Mouse (Mus musculus) midbrain, embryonic 16.5 days (tissue): ENCODE results near the gene Prkab1. TPM values are rescaled to one million over a fixed set of nuclear protein-coding genes. Genes with fewer than 3 reads are reported as not detected.

Experiments
- ATAC-seq: fragments of 200-750 bp; cut with Nextera tagmentation; 2 replicates; pipeline ENCODE4 v1.8.0; 2017; ENCODE audit warnings: moderate TSS enrichment
- H3K27ac ChIP-seq: fragments of 300-500 bp; sonication (generic); 2 replicates; pipeline ENCODE4 v1.5.1; 2014; ENCODE audit warnings: mild to moderate bottlenecking, low read length, mixed read lengths
- H3K27me3 ChIP-seq: fragments of 300-500 bp; sonication (generic); 2 replicates; pipeline ENCODE4 v1.6.1; 2014; ENCODE audit warnings: low read depth, low read length, mixed read lengths; ENCODE audit not compliant: control insufficient read depth, insufficient read depth
- H3K36me3 ChIP-seq: fragments of 300-500 bp; sonication (generic); 2 replicates; pipeline ENCODE4 v1.6.1; 2014; ENCODE audit warnings: mild to moderate bottlenecking, low read length, moderate library complexity, mixed read lengths; ENCODE audit not compliant: control insufficient read depth, insufficient read depth
- H3K4me1 ChIP-seq: fragments of 300-500 bp; sonication (generic); 2 replicates; pipeline ENCODE4 v1.6.1; 2014; ENCODE audit warnings: mild to moderate bottlenecking, low read length, mixed read lengths; ENCODE audit not compliant: control insufficient read depth, insufficient read depth
- H3K4me2 ChIP-seq: fragments of 300-500 bp; sonication (generic); 2 replicates; pipeline ENCODE4 v1.6.1; 2014; ENCODE audit warnings: mild to moderate bottlenecking, low read length, mixed read lengths
- H3K4me3 ChIP-seq: fragments of 300-500 bp; sonication (generic); 2 replicates; pipeline ENCODE4 v1.5.1; 2014; ENCODE audit warnings: low read depth, mild to moderate bottlenecking, low read length, moderate library complexity, mixed read lengths
- H3K9ac ChIP-seq: fragments of 300-500 bp; sonication (generic); 2 replicates; pipeline ENCODE4 v1.6.1; 2014; ENCODE audit warnings: low read depth, low read length, mixed read lengths
- H3K9me3 ChIP-seq: fragments of 300-500 bp; sonication (generic); replicated peaks from 2 replicates; pipeline ENCODE4 v1.6.1; 2014; ENCODE audit warnings: mild to moderate bottlenecking, low read length, mixed read lengths; ENCODE audit not compliant: control insufficient read depth, poor library complexity, severe bottlenecking
- WGBS: fragments of 180-500 bp; shearing (Covaris S2); extraction: QIAGEN DNeasy Blood & Tissue Kit; methylation state at CpG from one replicate; pipeline ENCODE4 v1.1.7; 2014; 5-methylcytosine and 5-hydroxymethylcytosine counted together
- polyA plus RNA-seq: library from polyadenylated mRNA; unstranded; fragments of >200 nt; fragmentation: Nextera tagmentation; extraction: Ambion mirVana; gene quantifications from 2 replicates; pipeline ENCODE4 v1.2.1, GENCODE M21; 2015

Prkab1 gene
- polyA plus RNA-seq, 1 experiment from 2014 or later, result 50.0 TPM

DNA sequence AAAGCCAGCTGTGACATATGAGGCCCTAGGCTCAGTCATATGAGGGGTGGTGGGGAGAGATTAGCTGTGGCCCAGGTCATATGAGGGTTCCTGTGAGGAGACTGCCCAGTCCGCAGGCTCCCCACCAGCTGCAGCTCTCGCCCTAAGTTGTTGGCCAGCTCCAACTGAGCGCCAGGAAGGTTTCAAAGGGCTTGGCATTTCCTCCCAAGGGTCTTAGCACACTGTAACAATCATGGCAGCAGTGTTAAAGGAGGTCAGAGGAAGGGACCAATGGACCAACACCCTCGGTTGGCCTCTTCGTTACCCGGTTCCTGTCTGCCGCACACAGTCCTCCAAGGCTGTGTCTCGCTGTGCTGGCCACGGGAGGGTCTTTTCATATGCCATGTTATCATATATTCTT is 43.8 kb downstream of the Prkab1 start:
- Histone ChIP-seq H3K4me1 (peaks cover 4% of the 10 kb centered on the region; the same call in 1 of the 2 replicates), H3K4me2 (no peak overlapping the region), H3K27ac (no peak overlapping the region), H3K36me3 (0 out of 2 replicates have a peak, but pooled peaks cover 3% of the 10 kb centered on the region), H3K9me3 (no peaks in the 10 kb centered on the region), H3K9ac (no peak overlapping the region), H3K4me3 (no peak overlapping the region), H3K27me3 (no peaks in the 10 kb centered on the region)
- whole genome bisulfite sequencing, result 96% methylated on average over 9 of the region's 9 CpGs
- no peak for ATAC-seq

DNA sequence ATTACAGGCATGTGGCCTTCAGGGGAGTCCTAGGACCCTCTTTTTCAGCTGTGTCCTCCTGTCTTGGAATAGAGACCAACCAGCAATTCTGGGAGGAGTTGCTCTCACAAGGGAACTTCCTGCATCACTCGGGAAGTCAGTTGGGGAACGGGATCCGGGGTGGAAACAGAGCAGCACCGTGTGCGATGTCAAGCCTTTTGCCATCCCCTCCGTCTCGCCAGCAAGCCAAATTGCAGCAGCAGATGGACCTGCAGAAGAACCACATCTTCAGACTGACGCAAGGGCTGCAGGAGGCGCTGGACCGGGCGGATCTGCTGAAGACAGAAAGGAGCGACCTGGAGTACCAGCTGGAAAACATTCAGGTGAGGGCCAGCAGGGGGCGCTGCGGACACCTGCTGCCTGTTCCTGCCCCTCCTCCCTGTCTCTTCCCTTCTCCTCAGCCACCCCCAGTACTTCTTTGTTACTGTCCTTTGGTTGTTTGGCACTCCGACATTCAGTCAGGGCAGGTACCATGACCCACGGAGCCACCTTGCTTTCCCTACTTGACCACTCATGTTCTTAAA is 45.1 kb downstream of the Prkab1 start:
- Histone ChIP-seq H3K27ac (no peak overlapping the region), H3K9ac (no peak overlapping the region), H3K4me2 (no peak overlapping the region), H3K27me3 (no peaks in the 10 kb centered on the region), H3K4me3 (no peak overlapping the region), H3K36me3 (no peaks in the 10 kb centered on the region), H3K9me3 (no peaks in the 10 kb centered on the region), H3K4me1 (peaks cover 4% of the 10 kb centered on the region; the same call in 1 of the 2 replicates)
- no peak for ATAC-seq
- WGBS, result 61% methylated on average over 16 of the region's 16 CpGs

DNA sequence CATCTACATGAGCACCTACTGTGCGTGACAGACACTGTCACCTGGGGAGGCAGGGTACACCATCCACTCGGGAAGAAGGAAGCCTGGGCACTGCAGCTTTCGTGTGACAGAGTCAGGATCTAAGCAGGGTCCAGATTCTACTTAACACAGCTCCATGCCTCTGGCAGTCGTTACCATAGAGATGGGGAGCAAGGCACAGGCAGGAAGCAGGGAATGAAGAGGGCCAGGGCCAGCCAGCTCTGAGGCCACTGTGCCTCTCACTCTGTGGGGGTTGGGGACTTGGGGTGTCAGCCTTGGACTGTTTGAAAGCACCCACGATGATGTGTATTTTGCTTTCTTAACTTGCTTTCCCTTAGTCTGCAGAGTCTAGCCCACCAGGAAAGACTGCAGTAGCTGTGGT is 46.1 kb downstream of the Prkab1 start:
- H3K27me3 ChIP-seq, result no peaks in the 10 kb centered on the region
- no peaks in the 10 kb centered on the region for H3K9me3 ChIP-seq
- H3K4me2 ChIP-seq, result no peak overlapping the region
- no peak; the same call in 1 of the 2 replicates for ATAC-seq
- no peak overlapping the region for H3K27ac ChIP-seq
- 41% methylated on average over 5 of the region's 5 CpGs for WGBS
- H3K9ac ChIP-seq, result no peak overlapping the region
- H3K4me3 ChIP-seq, result no peak overlapping the region
- no peaks in the 10 kb centered on the region for H3K36me3 ChIP-seq
- H3K4me1 ChIP-seq, result peaks cover 4% of the 10 kb centered on the region; the same call in 1 of the 2 replicates

DNA sequence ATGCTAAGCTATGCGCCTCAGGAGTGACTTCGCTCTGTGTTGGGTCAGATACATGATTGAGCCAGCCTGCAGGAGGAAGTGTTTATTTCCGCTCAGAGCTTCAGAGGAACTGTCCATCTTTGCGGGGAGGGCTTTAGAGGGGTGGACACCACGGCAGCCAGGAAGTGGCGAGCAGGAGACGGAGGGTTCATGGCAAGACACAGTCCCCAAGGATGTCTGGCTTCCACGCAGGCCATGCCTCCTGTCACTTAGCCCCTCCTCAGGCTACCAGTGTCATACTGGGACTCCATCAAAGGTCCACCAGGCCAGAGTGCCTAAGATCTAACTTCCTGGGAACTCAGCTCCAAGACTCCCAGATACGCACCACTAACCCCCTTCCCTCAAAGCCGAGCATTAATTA is 46.6 kb downstream of the Prkab1 start:
- 77% methylated on average over 10 of the region's 10 CpGs for WGBS
- Histone ChIP-seq H3K36me3 (no peaks in the 10 kb centered on the region), H3K27ac (no peak overlapping the region), H3K4me1 (peaks cover 4% of the 10 kb centered on the region; the same call in 1 of the 2 replicates), H3K27me3 (no peaks in the 10 kb centered on the region), H3K4me3 (no peak overlapping the region), H3K9ac (no peak overlapping the region), H3K4me2 (no peak overlapping the region), H3K9me3 (no peaks in the 10 kb centered on the region)
- ATAC-seq, result no peak

DNA sequence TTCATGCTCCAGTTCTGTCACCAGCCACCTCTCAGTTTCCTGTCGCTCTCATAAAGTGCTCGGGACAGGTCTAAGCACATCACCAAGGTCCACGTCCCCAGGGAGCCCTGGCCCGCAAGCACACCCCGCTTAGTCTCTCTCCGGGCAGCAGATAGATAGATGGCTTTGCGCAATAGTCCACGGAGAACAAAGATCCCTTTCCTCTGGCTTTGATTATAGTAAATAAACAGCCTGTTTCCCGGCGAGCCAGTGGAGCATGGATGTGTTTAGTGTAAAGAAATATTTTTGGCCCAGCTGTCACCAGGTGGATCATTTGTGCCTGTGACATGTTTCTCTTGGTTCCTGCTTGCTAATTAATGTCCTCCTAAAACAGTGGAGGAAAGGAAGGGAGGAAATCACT is 47.0 kb downstream of the Prkab1 start:
- no peaks in the 10 kb centered on the region for H3K36me3 ChIP-seq
- no peak overlapping the region; the same call in 1 of the 2 replicates for H3K27ac ChIP-seq
- WGBS, result 74% methylated on average over 10 of the region's 10 CpGs
- no peak for ATAC-seq
- no peak overlapping the region for H3K4me2 ChIP-seq
- H3K4me3 ChIP-seq, result no peak overlapping the region
- H3K4me1 ChIP-seq, result peaks cover 4% of the 10 kb centered on the region; the same call in 1 of the 2 replicates
- no peak overlapping the region for H3K9ac ChIP-seq
- no peaks in the 10 kb centered on the region for H3K9me3 ChIP-seq
- no peaks in the 10 kb centered on the region for H3K27me3 ChIP-seq

DNA sequence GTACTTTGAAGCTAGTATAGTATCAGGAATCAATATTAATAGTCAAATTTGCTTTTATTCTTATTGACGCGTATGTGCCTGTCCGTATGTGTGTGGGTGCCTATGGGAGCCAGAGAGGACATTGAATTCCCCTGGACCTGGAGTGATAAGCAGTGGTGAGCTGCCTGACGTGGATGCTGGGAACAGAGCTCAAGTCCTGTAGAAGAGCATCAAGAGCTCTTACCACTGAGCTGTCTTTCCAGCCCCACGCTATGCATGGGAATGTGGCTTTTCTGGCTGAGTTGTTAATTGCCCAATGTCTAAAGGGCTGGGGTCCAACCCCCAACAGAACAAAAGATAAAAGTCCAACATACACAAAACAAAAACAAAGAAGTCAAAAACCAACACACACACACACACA is 47.9 kb downstream of the Prkab1 start:
- no peaks in the 10 kb centered on the region for H3K27me3 ChIP-seq
- WGBS, result 87% methylated on average over 5 of the region's 5 CpGs
- no peaks in the 10 kb centered on the region for H3K9me3 ChIP-seq
- H3K36me3 ChIP-seq, result no peaks in the 10 kb centered on the region
- ATAC-seq, result no peak
- H3K27ac ChIP-seq, result no peak overlapping the region
- no peak overlapping the region for H3K9ac ChIP-seq
- H3K4me2 ChIP-seq, result no peak overlapping the region
- H3K4me1 ChIP-seq, result peaks cover 4% of the 10 kb centered on the region; the same call in 1 of the 2 replicates
- no peak overlapping the region for H3K4me3 ChIP-seq

DNA sequence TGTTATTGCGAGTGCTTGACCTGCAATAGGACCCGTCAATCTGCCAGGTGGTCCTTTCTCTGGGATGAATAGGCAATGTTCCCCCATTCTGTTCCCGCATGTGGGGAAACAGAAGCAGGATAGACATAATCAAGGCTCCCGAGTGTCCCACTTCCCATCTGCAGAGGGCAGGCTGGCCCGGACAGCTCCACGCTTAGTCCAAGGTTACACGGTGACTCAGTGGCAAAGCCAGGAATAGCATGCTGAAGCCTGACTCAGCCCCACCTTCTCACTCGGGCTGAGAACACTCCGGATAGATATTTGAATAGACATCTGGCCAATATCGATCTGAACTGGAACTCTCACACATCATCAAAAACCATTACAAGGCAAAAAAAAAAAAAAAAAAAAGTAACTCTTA is 48.6 kb downstream of the Prkab1 start:
- 0 out of 2 replicates have a peak, but pooled peaks cover 3% of the 10 kb centered on the region for H3K36me3 ChIP-seq
- H3K9me3 ChIP-seq, result no peaks in the 10 kb centered on the region
- WGBS, result 91% methylated on average over 10 of the region's 10 CpGs
- no peak overlapping the region for H3K4me2 ChIP-seq
- H3K27me3 ChIP-seq, result no peaks in the 10 kb centered on the region
- H3K4me3 ChIP-seq, result no peak overlapping the region
- peaks cover 4% of the 10 kb centered on the region; the same call in 1 of the 2 replicates for H3K4me1 ChIP-seq
- no peak for ATAC-seq
- H3K27ac ChIP-seq, result no peak overlapping the region
- H3K9ac ChIP-seq, result no peak overlapping the region

DNA sequence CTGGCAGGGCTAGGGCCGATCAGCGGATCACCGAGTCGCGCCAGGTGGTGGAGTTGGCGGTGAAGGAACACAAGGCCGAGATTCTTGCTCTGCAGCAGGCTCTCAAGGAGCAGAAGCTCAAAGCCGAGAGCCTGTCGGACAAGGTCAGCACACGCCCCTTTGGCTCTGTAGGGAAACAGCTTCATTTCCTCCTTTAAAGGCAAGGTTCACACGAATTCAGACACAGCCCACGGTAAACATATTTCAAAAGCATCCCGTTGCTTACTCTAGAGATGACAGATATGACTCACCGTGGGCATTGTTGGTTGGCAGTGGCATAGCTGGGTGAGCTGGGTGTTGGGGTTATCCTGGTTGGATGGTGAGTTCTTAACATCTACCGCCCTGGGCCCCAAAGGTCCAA is 53.1 kb downstream of the Prkab1 start:
- Histone ChIP-seq H3K4me2 (no peak overlapping the region), H3K9ac (no peak overlapping the region), H3K27me3 (no peaks in the 10 kb centered on the region), H3K4me3 (no peak overlapping the region), H3K36me3 (peaks cover 12% of the 10 kb centered on the region), H3K27ac (no peak overlapping the region), H3K4me1 (no peaks in the 10 kb centered on the region), H3K9me3 (no peaks in the 10 kb centered on the region)
- WGBS, result 95% methylated on average over 15 of the region's 15 CpGs
- no peak for ATAC-seq
